Mouse (Mus musculus): Measurements from ENCODE around the gene Pafah1b3. TPM values are rescaled to one million over a fixed set of nuclear protein-coding genes. Genes with fewer than 3 reads are reported as not detected.

The Pafah1b3 gene
- polyA plus RNA-seq, 1 experiment from 2014 or later, result 556 TPM

DNA sequence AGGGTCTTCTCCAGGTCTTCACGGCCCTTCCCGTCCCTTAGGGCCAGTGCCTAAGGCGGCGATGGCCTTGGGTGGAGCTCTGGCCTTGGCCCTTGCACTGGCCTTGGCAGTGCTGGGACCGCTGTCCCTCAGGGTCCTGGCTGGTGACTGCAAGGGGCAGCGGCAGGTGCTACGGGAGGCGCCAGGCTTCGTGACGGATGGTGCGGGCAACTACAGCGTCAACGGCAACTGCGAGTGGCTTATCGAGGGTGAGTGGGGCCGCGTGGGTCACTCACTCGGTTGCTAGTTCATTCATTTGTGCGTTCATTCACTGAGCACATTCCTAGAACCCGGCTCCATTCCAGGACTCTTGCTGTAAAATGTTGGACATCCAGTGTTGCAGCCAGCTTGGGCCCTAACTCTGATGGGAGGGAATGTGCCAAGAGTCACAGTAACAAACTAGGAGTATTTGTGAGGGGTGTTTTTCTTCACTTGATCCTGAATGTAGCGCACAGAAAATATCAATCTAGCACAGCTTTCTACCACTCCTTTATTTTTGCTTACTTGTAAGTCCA, 19.7 kb upstream of the Pafah1b3 start:
- ATAC-seq, result no peak
- WGBS, result 9% methylated on average over 21 of the region's 21 CpGs
- peak overlapping the region; percentile 86 for H3K4me3 ChIP-seq (replicated peaks; ENCODE audit: low read length)

DNA sequence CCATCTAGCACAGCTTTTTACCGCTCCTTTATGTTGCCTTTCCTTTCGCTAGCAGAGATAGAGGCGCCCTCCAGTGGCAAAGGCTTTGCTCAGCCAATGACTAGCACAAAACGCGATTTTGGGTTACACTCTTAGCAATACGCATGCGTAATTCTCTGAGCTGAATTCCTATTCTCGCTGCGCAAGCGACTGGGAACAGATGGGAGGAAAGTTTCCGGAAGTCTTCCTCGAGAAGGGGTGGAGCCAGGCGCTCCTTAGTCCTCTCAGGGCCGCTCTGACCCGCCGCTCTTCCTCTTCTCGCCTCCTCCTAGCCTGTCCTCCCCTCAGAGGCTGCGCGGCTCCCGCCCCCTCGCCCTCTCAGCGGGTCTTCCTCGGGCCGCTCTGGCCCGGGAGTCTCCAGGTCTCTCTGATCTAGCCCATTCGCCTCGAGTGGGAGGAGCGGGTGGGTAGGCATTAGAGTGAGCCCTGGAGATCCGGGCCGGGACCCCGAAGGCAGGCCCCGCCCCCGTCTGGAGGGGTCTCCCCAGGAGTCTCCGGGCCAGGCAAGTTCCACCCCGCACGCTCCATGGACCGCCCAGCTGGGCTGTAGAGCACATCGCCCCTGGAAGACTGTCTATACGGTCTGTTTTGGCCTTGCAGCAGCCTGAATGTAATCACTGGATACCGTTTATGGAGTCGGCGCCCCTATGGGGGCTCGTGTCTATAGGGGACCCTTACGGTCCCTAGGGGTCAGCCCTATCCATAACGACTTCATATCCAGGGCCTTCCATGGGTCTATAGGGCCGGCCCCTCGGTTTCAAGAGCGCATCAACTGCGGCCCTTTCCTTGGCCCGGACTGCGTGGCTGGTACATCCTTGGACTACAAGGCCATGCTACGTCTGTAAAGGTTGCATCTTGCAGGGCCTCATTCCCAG, 19.0 kb upstream of the Pafah1b3 start, which contains the start of gene Megf8:
Gene Megf8 (plus strand): TSS at position 633 of the 914 bp plus-strand sequence.
- Histone ChIP-seq H3K4me3 (replicated peaks; ENCODE audit: low read length) (peak within 1 kb of the TSS; percentile 86), H3K4me2 (ENCODE audit: low read length) (peak within 1 kb of the TSS; percentile 99), H3K4me1 (replicated peaks; ENCODE audit: control insufficient read depth, insufficient read depth, low read length) (peaks cover 35% of the 10 kb centered on the region), H3K27me3 (replicated peaks; ENCODE audit: control insufficient read depth, insufficient read depth, low read length) (peaks cover 35% of the 10 kb centered on the region), H3K27ac (ENCODE audit: low read length) (peak within 1 kb of the TSS; percentile 89), H3K36me3 (ENCODE audit: control insufficient read depth, insufficient read depth) (no peaks in the 10 kb centered on the region), H3K9ac (replicated peaks; ENCODE audit: low read depth, low read length) (peak within 1 kb of the TSS; percentile 86), H3K9me3 (ENCODE audit: control insufficient read depth, low read length) (no peaks in the 10 kb centered on the region)
- peak; percentile 98 for ATAC-seq
- under 1% methylated on average over 52 of the region's 52 CpGs for WGBS

More for the DNA sequence above, 19.7 kb upstream of the Pafah1b3 start:
- Histone ChIP-seq H3K36me3 (ENCODE audit: control insufficient read depth, insufficient read depth) (no peaks in the 10 kb centered on the region), H3K9me3 (ENCODE audit: control insufficient read depth, low read length) (no peaks in the 10 kb centered on the region), H3K27me3 (replicated peaks; ENCODE audit: control insufficient read depth, insufficient read depth, low read length) (peaks cover 28% of the 10 kb centered on the region), H3K4me1 (replicated peaks; ENCODE audit: control insufficient read depth, insufficient read depth, low read length) (peaks cover 38% of the 10 kb centered on the region), H3K4me2 (ENCODE audit: low read length) (peak overlapping the region; percentile 99), H3K9ac (replicated peaks; ENCODE audit: low read depth, low read length) (peak overlapping the region; percentile 86), H3K27ac (ENCODE audit: low read length) (peak overlapping the region; percentile 89)

DNA sequence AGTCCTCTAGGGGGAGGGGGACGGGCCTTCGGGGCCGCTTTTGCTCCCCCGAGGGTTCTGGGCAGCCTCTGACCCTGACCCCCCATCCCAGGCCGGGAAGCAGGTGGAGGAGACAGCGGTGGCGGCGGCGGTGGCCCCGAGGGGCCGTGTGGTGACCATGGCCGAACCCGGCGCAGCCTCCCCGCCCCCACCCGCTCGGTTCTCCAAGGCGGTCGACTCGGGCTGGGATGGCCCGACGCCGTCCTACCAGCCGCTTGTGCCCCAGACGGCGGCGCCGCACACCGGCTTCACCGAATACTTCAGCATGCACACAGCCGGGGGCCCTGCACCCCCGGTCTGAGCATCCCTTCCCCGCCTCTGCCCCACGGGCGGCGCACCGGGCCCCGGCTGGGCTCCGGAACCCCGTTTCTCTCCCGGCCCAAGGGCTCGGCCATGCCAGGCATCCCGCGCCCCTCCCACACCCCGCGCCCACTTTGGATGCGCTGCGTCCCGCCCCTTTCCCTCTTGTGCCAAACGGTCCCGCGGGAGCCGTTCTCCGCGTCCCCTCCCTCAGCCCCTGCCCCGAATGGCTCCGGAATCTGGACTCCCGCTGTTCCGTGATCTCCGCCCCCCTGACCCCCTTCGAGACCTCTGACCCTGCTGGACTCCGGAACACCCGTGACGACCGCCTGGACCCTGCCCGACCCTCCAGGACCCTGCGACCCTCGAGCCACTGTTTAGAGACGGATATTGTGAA, 17.7 kb upstream of the Pafah1b3 start:
- Histone ChIP-seq H3K4me1 (replicated peaks; ENCODE audit: control insufficient read depth, insufficient read depth, low read length) (peaks cover 29% of the 10 kb centered on the region), H3K27me3 (replicated peaks; ENCODE audit: control insufficient read depth, insufficient read depth, low read length) (peaks cover 43% of the 10 kb centered on the region), H3K9ac (replicated peaks; ENCODE audit: low read depth, low read length) (peak overlapping the region; percentile 52), H3K27ac (ENCODE audit: low read length) (no peak overlapping the region; the same call in 1 of the 2 replicates), H3K9me3 (ENCODE audit: control insufficient read depth, low read length) (no peaks in the 10 kb centered on the region), H3K36me3 (ENCODE audit: control insufficient read depth, insufficient read depth) (no peaks in the 10 kb centered on the region), H3K4me2 (ENCODE audit: low read length) (peak overlapping the region; percentile 65), H3K4me3 (replicated peaks; ENCODE audit: low read length) (peak overlapping the region; percentile 42)
- under 1% methylated on average over 67 of the region's 69 CpGs for WGBS
- ATAC-seq, result no peak

DNA sequence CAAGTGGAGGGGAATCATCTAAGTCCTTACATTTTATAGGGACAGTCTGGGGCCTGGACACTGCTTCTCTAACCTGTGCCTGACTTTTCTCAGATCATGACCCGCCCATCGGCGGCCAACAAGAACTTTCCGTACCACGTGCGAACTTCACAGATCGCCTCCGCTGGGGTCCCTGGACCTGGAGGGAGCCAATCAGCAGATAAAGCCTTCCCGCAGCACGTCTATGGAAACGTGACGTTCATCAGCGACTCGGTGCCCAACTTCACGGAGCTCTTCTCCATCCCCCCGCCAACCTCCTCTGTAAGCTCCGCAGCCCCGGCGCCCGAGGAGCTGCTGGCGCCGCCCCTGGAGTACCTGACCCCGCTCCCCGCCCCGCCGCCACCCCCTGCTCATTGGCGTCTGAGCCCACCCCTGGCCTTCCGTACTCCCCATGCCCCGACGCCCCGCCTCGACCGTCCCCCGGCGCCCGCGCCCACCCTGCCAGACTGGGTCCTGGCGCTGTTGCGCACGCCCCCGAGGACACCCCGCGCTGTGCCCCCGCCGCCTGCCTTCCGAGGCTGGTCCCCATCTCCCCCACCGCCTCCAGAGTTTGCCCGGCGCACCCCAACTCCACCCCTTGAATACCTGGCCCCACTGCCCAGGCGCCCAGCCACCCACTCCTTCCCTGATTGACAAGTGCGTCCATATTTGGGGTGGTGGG, 17.0 kb upstream of the Pafah1b3 start:
- ATAC-seq, result no peak
- 4% methylated on average over 51 of the region's 51 CpGs for WGBS

DNA sequence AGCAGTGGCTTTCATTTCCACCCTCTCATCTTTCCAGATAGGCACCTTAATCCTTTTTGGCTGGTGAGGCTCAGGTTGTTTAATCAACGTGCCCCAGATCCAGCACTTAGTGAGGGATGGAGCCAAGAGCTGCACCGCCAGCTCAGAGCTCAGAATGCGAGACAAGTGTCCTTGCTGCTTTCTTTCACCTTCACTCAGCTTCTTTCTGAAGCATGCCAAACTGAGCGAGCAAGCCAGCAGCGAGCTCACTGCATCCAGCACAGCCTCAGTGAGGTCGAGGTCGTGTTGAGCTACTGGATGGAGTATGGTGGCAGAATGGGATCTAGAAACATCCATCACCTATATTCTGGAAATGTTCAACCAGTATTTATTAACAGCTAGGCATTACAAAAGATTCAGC, 15.5 kb upstream of the Pafah1b3 start:
- Histone ChIP-seq H3K4me3 (replicated peaks; ENCODE audit: low read length) (no peak overlapping the region), H3K4me2 (ENCODE audit: low read length) (no peak overlapping the region), H3K9ac (replicated peaks; ENCODE audit: low read depth, low read length) (no peak overlapping the region), H3K27ac (ENCODE audit: low read length) (no peak overlapping the region), H3K27me3 (replicated peaks; ENCODE audit: control insufficient read depth, insufficient read depth, low read length) (peaks cover 43% of the 10 kb centered on the region), H3K36me3 (ENCODE audit: control insufficient read depth, insufficient read depth) (no peaks in the 10 kb centered on the region), H3K9me3 (ENCODE audit: control insufficient read depth, low read length) (no peaks in the 10 kb centered on the region), H3K4me1 (replicated peaks; ENCODE audit: control insufficient read depth, insufficient read depth, low read length) (peaks cover 29% of the 10 kb centered on the region)
- WGBS, result 43% methylated on average over 7 of the region's 7 CpGs
- no peak for ATAC-seq

More for the DNA sequence above, 17.0 kb upstream of the Pafah1b3 start:
- Histone ChIP-seq H3K27ac (ENCODE audit: low read length) (no peak overlapping the region), H3K27me3 (replicated peaks; ENCODE audit: control insufficient read depth, insufficient read depth, low read length) (peaks cover 43% of the 10 kb centered on the region), H3K36me3 (ENCODE audit: control insufficient read depth, insufficient read depth) (no peaks in the 10 kb centered on the region), H3K4me3 (replicated peaks; ENCODE audit: low read length) (peak overlapping the region; percentile 42), H3K4me1 (replicated peaks; ENCODE audit: control insufficient read depth, insufficient read depth, low read length) (peaks cover 29% of the 10 kb centered on the region), H3K9me3 (ENCODE audit: control insufficient read depth, low read length) (no peaks in the 10 kb centered on the region), H3K9ac (replicated peaks; ENCODE audit: low read depth, low read length) (peak overlapping the region; percentile 52), H3K4me2 (ENCODE audit: low read length) (peak overlapping the region; percentile 65)

DNA sequence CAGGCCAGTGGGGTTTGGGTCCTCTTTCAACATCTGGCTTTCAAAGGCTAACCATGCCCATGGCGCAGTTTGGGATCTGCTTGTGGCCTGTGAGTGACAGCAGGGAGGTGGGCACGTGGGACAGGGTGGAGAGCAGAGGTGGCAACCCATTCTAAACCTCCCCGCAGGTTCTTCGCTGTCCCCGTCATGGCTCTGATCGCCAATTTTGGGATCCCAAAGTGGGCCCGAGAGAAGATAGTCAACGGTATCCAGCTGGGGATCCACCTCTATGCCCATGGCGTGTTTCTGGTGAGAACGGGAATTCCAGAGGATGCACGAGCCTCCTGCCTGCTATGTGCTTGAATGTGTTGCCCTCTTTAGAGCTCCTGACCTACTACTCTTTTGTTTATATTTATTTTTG, 13.4 kb upstream of the Pafah1b3 start:
- Histone ChIP-seq H3K36me3 (ENCODE audit: control insufficient read depth, insufficient read depth) (no peaks in the 10 kb centered on the region), H3K4me2 (ENCODE audit: low read length) (no peak overlapping the region), H3K9me3 (ENCODE audit: control insufficient read depth, low read length) (no peaks in the 10 kb centered on the region), H3K4me3 (replicated peaks; ENCODE audit: low read length) (no peak overlapping the region), H3K27ac (ENCODE audit: low read length) (no peak overlapping the region), H3K4me1 (replicated peaks; ENCODE audit: control insufficient read depth, insufficient read depth, low read length) (peaks cover 21% of the 10 kb centered on the region), H3K27me3 (replicated peaks; ENCODE audit: control insufficient read depth, insufficient read depth, low read length) (peaks cover 43% of the 10 kb centered on the region), H3K9ac (replicated peaks; ENCODE audit: low read depth, low read length) (no peak overlapping the region)
- 86% methylated on average over 11 of the region's 11 CpGs for WGBS
- ATAC-seq, result no peak

DNA sequence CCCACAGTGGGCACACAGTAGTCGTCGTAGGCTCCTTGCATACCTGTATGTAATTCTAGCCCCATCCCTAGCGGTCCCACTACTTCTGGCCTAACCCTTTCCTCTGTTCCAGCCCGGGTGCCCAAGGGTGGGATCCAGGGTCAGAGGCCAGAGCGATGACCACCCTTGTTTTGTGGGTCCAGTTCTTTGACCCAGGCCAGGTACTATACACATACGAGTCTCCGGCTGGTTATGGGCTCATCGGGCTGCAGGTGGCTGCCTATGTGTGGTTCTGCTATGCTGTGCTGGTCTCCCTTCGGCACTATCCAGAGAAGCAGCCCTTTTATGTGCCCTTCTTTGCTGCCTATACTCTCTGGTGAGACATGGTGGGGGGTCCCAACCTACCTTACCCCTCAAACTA, 11.6 kb upstream of the Pafah1b3 start:
- Histone ChIP-seq H3K4me2 (ENCODE audit: low read length) (no peak overlapping the region), H3K36me3 (ENCODE audit: control insufficient read depth, insufficient read depth) (no peaks in the 10 kb centered on the region), H3K27me3 (replicated peaks; ENCODE audit: control insufficient read depth, insufficient read depth, low read length) (peaks cover 34% of the 10 kb centered on the region), H3K4me1 (replicated peaks; ENCODE audit: control insufficient read depth, insufficient read depth, low read length) (peaks cover 11% of the 10 kb centered on the region), H3K9ac (replicated peaks; ENCODE audit: low read depth, low read length) (no peak overlapping the region), H3K4me3 (replicated peaks; ENCODE audit: low read length) (no peak overlapping the region), H3K9me3 (ENCODE audit: control insufficient read depth, low read length) (no peaks in the 10 kb centered on the region), H3K27ac (ENCODE audit: low read length) (no peak overlapping the region)
- no peak for ATAC-seq
- WGBS, result 86% methylated on average over 9 of the region's 9 CpGs

DNA sequence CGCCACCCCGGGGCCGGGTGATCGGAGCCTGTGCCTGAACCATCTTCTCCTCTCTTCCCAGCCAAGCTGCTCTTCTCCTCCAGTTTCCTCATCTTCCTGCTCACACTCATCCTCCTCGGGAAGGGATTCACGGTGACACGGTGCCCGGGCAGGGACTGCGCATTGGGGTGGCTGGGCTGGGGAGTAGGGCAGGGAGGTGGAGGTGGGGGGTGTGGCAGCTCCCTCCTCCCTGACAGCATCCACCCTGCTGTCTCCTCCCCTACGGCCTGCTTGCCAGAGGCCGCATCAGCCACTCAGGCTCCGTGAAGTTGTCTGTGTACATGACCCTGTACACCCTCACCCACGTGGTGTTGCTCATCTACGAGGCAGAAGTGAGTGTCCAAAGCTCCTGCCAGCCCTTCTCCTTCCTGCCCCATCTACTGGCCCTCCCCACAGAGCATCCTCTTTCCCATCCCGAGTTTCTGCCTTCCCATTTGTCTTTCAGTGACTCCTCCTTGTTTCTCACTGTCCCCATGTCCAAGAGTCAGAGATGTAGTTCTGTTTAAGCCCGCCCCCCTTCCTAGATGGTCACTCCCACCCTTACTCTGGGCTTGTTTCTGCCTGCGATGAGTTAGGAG, 11.0 kb upstream of the Pafah1b3 start:
- WGBS, result 64% methylated on average over 17 of the region's 17 CpGs
- Histone ChIP-seq H3K27ac (ENCODE audit: low read length) (no peak overlapping the region), H3K9me3 (ENCODE audit: control insufficient read depth, low read length) (no peaks in the 10 kb centered on the region), H3K4me2 (ENCODE audit: low read length) (no peak overlapping the region), H3K4me1 (replicated peaks; ENCODE audit: control insufficient read depth, insufficient read depth, low read length) (peaks cover 11% of the 10 kb centered on the region), H3K4me3 (replicated peaks; ENCODE audit: low read length) (no peak overlapping the region), H3K9ac (replicated peaks; ENCODE audit: low read depth, low read length) (no peak overlapping the region), H3K36me3 (ENCODE audit: control insufficient read depth, insufficient read depth) (no peaks in the 10 kb centered on the region), H3K27me3 (replicated peaks; ENCODE audit: control insufficient read depth, insufficient read depth, low read length) (peaks cover 28% of the 10 kb centered on the region)
- no peak for ATAC-seq
